27 mouse cellular contexts compared by ENCODE assay signal in genomic region chr3:73006045-73006444, GRCm38 (mm10). TPM values are rescaled to one million over a fixed set of nuclear protein-coding genes. Genes with fewer than 3 reads are reported as not detected.
DNase-seq lines count a peak whose midpoint lies in the region; ATAC-seq and TF ChIP-seq lines count a peak whose summit lies in the region.
"Had no signal": no experiment of that assay in that cellular context is flagged by ENCODE, and none has a peak within 500 bp of the region (broad histone marks: within the 10 kb centered on the region; RNA-seq: fewer than 3 reads in every experiment).

No protein-coding gene starts in this region.

- no peak overlapping the region for H3K27ac ChIP-seq in forebrain, embryonic 11.5 days (ENCODE audit: low read depth, low read length)
- H3K27ac ChIP-seq in forebrain, postnatal 0 days (ENCODE audit: low read depth, low read length), result no peak overlapping the region
- H3K27ac ChIP-seq in midbrain, embryonic 11.5 days (ENCODE audit: low read depth, low read length), result no peak overlapping the region
- no peak overlapping the region for H3K27ac ChIP-seq in midbrain, embryonic 10.5 days (replicated peaks)
- H3K27ac ChIP-seq: embryonic facial prominence, embryonic 12.5 days; forebrain, embryonic 12.5 days; heart, adult 2 months; heart, embryonic 15.5 days had no signal

- ATAC-seq in forebrain, embryonic 11.5 days (replicated peaks; ENCODE audit: low FRiP score), result peak; percentile 73
- ATAC-seq in forebrain, postnatal 0 days, result no peak
- ATAC-seq in midbrain, embryonic 11.5 days (ENCODE audit: low FRiP score), result peak; percentile 88
- ATAC-seq: activated CD4-positive, CD25-positive, alpha-beta regulatory T cell, adult 4 months; forebrain, embryonic 16.5 days; intestine, embryonic 16.5 days had no signal

- no peak overlapping the region for H3K4me3 ChIP-seq in forebrain, embryonic 11.5 days (ENCODE audit: low read depth, low read length)
- no peak overlapping the region for H3K4me3 ChIP-seq in forebrain, postnatal 0 days (ENCODE audit: low read depth, low read length)
- H3K4me3 ChIP-seq in midbrain, embryonic 11.5 days (ENCODE audit: low read depth, low read length), result no peak overlapping the region
- H3K4me3 ChIP-seq in midbrain, embryonic 10.5 days, result no peak overlapping the region
- H3K4me3 ChIP-seq: embryonic facial prominence, embryonic 12.5 days; forebrain, embryonic 12.5 days; heart, adult 2 months; heart, embryonic 15.5 days had no signal

- H3K27me3 ChIP-seq in forebrain, embryonic 11.5 days (ENCODE audit: control insufficient read depth, insufficient read depth, low read length), result no peaks in the 10 kb centered on the region
- H3K27me3 ChIP-seq in forebrain, postnatal 0 days (ENCODE audit: insufficient read depth, low read length), result no peaks in the 10 kb centered on the region
- H3K27me3 ChIP-seq in midbrain, embryonic 11.5 days (ENCODE audit: control insufficient read depth, insufficient read depth, low read length), result no peaks in the 10 kb centered on the region
- no peaks in the 10 kb centered on the region for H3K27me3 ChIP-seq in midbrain, embryonic 10.5 days (ENCODE audit: low read depth, poor library complexity, severe bottlenecking)
- H3K27me3 ChIP-seq: CH12.LX; embryonic facial prominence, embryonic 12.5 days; forebrain, embryonic 12.5 days; heart, embryonic 15.5 days had no signal

- H3K9ac ChIP-seq in forebrain, embryonic 11.5 days (ENCODE audit: low read length), result no peak overlapping the region
- no peak overlapping the region for H3K9ac ChIP-seq in forebrain, postnatal 0 days
- H3K9ac ChIP-seq in midbrain, embryonic 11.5 days (ENCODE audit: low read length), result no peak overlapping the region
- H3K9ac ChIP-seq: embryonic facial prominence, embryonic 12.5 days; forebrain, embryonic 12.5 days; heart, embryonic 15.5 days had no signal

- no peaks in the 10 kb centered on the region for H3K9me3 ChIP-seq in forebrain, embryonic 11.5 days (ENCODE audit: control insufficient read depth, low read length)
- no peaks in the 10 kb centered on the region for H3K9me3 ChIP-seq in forebrain, postnatal 0 days (ENCODE audit: low read length)
- H3K9me3 ChIP-seq in midbrain, embryonic 11.5 days (ENCODE audit: control insufficient read depth, low read length), result no peaks in the 10 kb centered on the region
- no peaks in the 10 kb centered on the region for H3K9me3 ChIP-seq in midbrain, embryonic 10.5 days (replicated peaks)
- H3K9me3 ChIP-seq: embryonic facial prominence, embryonic 12.5 days; forebrain, embryonic 12.5 days; G1E; heart, embryonic 15.5 days had no signal

- H3K36me3 ChIP-seq in forebrain, embryonic 11.5 days (ENCODE audit: control insufficient read depth, insufficient read depth, low read length), result no peaks in the 10 kb centered on the region
- H3K36me3 ChIP-seq in forebrain, postnatal 0 days (ENCODE audit: insufficient read depth), result no peaks in the 10 kb centered on the region
- H3K36me3 ChIP-seq in midbrain, embryonic 11.5 days (ENCODE audit: control insufficient read depth, insufficient read depth, low read length), result no peaks in the 10 kb centered on the region
- H3K36me3 ChIP-seq in midbrain, embryonic 10.5 days, result no peaks in the 10 kb centered on the region
- H3K36me3 ChIP-seq: embryonic facial prominence, embryonic 12.5 days; forebrain, embryonic 12.5 days; G1E; heart, embryonic 15.5 days had no signal

- H3K4me2 ChIP-seq in forebrain, embryonic 11.5 days (ENCODE audit: low read depth, low read length, severe bottlenecking), result no peak overlapping the region
- no peak overlapping the region for H3K4me2 ChIP-seq in forebrain, postnatal 0 days (ENCODE audit: low read depth)
- no peak overlapping the region for H3K4me2 ChIP-seq in midbrain, embryonic 11.5 days
- H3K4me2 ChIP-seq: embryonic facial prominence, embryonic 12.5 days; forebrain, embryonic 12.5 days; heart, embryonic 11.5 days; heart, embryonic 15.5 days had no signal

- H3K4me1 ChIP-seq in forebrain, embryonic 11.5 days (replicated peaks; ENCODE audit: control insufficient read depth, insufficient read depth, low read length), result no peaks in the 10 kb centered on the region
- no peaks in the 10 kb centered on the region for H3K4me1 ChIP-seq in forebrain, postnatal 0 days (ENCODE audit: insufficient read depth)
- no peaks in the 10 kb centered on the region for H3K4me1 ChIP-seq in midbrain, embryonic 11.5 days (ENCODE audit: control insufficient read depth, insufficient read depth, low read length)
- peaks cover 6% of the 10 kb centered on the region for H3K4me1 ChIP-seq in midbrain, embryonic 10.5 days
- H3K4me1 ChIP-seq: embryonic facial prominence, embryonic 12.5 days; heart, embryonic 15.5 days had no signal

- TF ChIP-seq CTCF in forebrain, postnatal 0 days (IDR thresholded peaks at IDR 0.05; ENCODE audit: low read depth), result no peak

- WGBS in forebrain, embryonic 11.5 days, result 4% methylated on average over 6 of the region's 6 CpGs
- 12% methylated on average over 6 of the region's 6 CpGs for WGBS in forebrain, postnatal 0 days
- under 1% methylated on average over 6 of the region's 6 CpGs for WGBS in midbrain, embryonic 11.5 days
- 4% methylated on average over 6 of the region's 6 CpGs for WGBS in midbrain, embryonic 10.5 days

- no peak for DNase-seq in forebrain, embryonic 11.5 days (ENCODE audit: low spot score)
- no peak for DNase-seq in forebrain, postnatal 0 days
- DNase-seq in midbrain, embryonic 11.5 days (ENCODE audit: low spot score, missing footprints), result no peak
- DNase-seq in midbrain, embryonic 10.5 days (ENCODE audit: low spot score), result no peak
- DNase-seq in ES-CJ7 (ENCODE audit: low read depth, low spot score) (peak; percentile 68), R1 (ENCODE audit: low read depth, low spot score) (peak; percentile 65)
- no peak for DNase-seq in kidney, adult 8-10 months
- DNase-seq: adrenal gland, postnatal 14 days; cerebellum, adult 11-12 months; cerebellum, adult 9-10 months; cerebellum, postnatal 25 days; gastrocnemius, postnatal 14 days; heart, adult 2 months; heart, postnatal 14 days had no signal

RNA-seq across cellular contexts. Expression of gene Sis, which starts 38.4 kb away (rescaled TPM):
- polyA plus RNA-seq in forebrain, embryonic 11.5 days (2014; fragmentation: Nextera tagmentation; extraction: Ambion mirVana), result not detected in 2 replicates
- under 0.01 TPM in 1 of 2 replicates, not detected in the other for total RNA-seq in forebrain, postnatal 0 days (2014; rRNA removed)
- polyA plus RNA-seq in forebrain, postnatal 0 days (2015; fragmentation: Nextera tagmentation; extraction: Ambion mirVana), result 0.06 TPM in 1 of 2 replicates, not detected in the other
- polyA plus RNA-seq in midbrain, embryonic 11.5 days (2014; fragmentation: Nextera tagmentation; extraction: Ambion mirVana), result not detected in 2 replicates
- 0.02 TPM in 1 of 2 replicates, not detected in the other for polyA plus RNA-seq in midbrain, embryonic 10.5 days (2016; fragmentation: Nextera tagmentation; extraction: Ambion mirVana)
- total RNA-seq: adrenal gland, adult 18-20 months; adrenal gland, postnatal 14 days; gastrocnemius, adult 18-20 months; gastrocnemius, postnatal 14 days; heart, adult 2 months; heart, postnatal 14 days had no signal
- polyA plus RNA-seq: activated CD4-positive, CD25-positive, alpha-beta regulatory T cell, adult 4 months; forebrain, embryonic 12.5 days; forebrain, embryonic 16.5 days; gonadal fat pad, adult 2 months; heart, adult 2 months; heart, embryonic 11.5 days; heart, embryonic 15.5 days had no signal

RNA-seq across cellular contexts. Expression of gene Slitrk3, which starts 51.6 kb away (rescaled TPM):
- 0.51 and 0.89 TPM in 2 replicates for polyA plus RNA-seq in forebrain, embryonic 11.5 days (2014; fragmentation: Nextera tagmentation; extraction: Ambion mirVana)
- total RNA-seq in forebrain, postnatal 0 days (2014; rRNA removed), result 21.1 and 30.4 TPM in 2 replicates
- polyA plus RNA-seq in forebrain, postnatal 0 days (2015; fragmentation: Nextera tagmentation; extraction: Ambion mirVana), result 8.4 and 20.1 TPM in 2 replicates
- polyA plus RNA-seq in midbrain, embryonic 11.5 days (2014; fragmentation: Nextera tagmentation; extraction: Ambion mirVana), result 1.1 and 1.4 TPM in 2 replicates
- polyA plus RNA-seq in midbrain, embryonic 10.5 days (2016; fragmentation: Nextera tagmentation; extraction: Ambion mirVana), result 0.52 and 1.3 TPM in 2 replicates
- total RNA-seq: adrenal gland, adult 18-20 months; adrenal gland, postnatal 14 days; CH12.LX; gastrocnemius, adult 18-20 months; heart, adult 2 months; heart, postnatal 14 days; hematopoietic stem cell, adult 5-6 weeks had no signal
- polyA plus RNA-seq: activated CD4-positive, CD25-positive, alpha-beta regulatory T cell, adult 4 months; G1E; heart, adult 2 months had no signal

Comparison
In these comparisons a context has a peak if more than half of its experiments do, and no peak if none do; other contexts are left out.
1. DNase-seq: peak in ES-CJ7 (single experiment) and R1 (single experiment); none in forebrain, embryonic 11.5 days (single experiment), forebrain, postnatal 0 days (single experiment), midbrain, embryonic 11.5 days (single experiment), midbrain, embryonic 10.5 days (single experiment) and kidney, adult 8-10 months (0 of 2).